Mouse (Mus musculus) CH12.LX (cell line): ENCODE results near the gene Tcf7l1. TPM values are rescaled to one million over a fixed set of nuclear protein-coding genes. Genes with fewer than 3 reads are reported as not detected.

Experiments
- DNase-seq: peaks from one replicate; pipeline ENCODE4 v3.0.0-alpha.2; 2013; ENCODE audit errors: extremely low read depth
- H3K27ac ChIP-seq: 2 replicates; pipeline ENCODE4 v1.5.1; 2012; ENCODE audit warnings: low read depth, mild to moderate bottlenecking, control low read depth, moderate library complexity; ENCODE audit not compliant: insufficient read depth
- H3K27me3 ChIP-seq: replicated peaks from 2 replicates; pipeline ENCODE3; 2012; ENCODE audit warnings: inconsistent platforms
- H3K36me3 ChIP-seq, 2 experiments: replicated peaks in 1 of 2; 2 replicates each; pipeline versions ENCODE3 to v1.6.1; 2012; ENCODE audit warnings: inconsistent platforms in 1 of 2, low read length in 1 of 2, mild to moderate bottlenecking in 1 of 2, mixed read lengths in 1 of 2, moderate library complexity in 1 of 2; ENCODE audit not compliant: control insufficient read depth in 1 of 2, insufficient read depth in 1 of 2
- H3K4me1 ChIP-seq, 2 experiments: 2 replicates each; pipeline ENCODE4 v1.6.1; 2012; ENCODE audit warnings: inconsistent platforms in 1 of 2, moderate library complexity in 1 of 2; ENCODE audit not compliant: insufficient read depth in 2 of 2, control insufficient read depth in 1 of 2
- H3K4me2 ChIP-seq: 2 replicates; pipeline ENCODE4 v1.6.1; 2012; ENCODE audit warnings: low read depth, mild to moderate bottlenecking, control low read depth; ENCODE audit not compliant: poor library complexity, insufficient read depth, severe bottlenecking
- H3K4me3 ChIP-seq, 3 experiments: fragments of 150-350 bp in 1 of 3; sonication (generic) in 1 of 3; replicated peaks in 1 of 3; 2 replicates each; pipeline versions ENCODE3 to v1.5.1; 2011 to 2012; ENCODE audit warnings: low read depth in 2 of 3, low read length in 2 of 3, mild to moderate bottlenecking in 2 of 3, moderate library complexity in 2 of 3, control low read depth in 1 of 3, improper control_type of control experiment in 1 of 3, inconsistent platforms in 1 of 3, mixed read lengths in 1 of 3; ENCODE audit not compliant: poor library complexity in 1 of 3
- H3K79me2 ChIP-seq: replicated peaks from 2 replicates; pipeline ENCODE4 v1.6.1; 2012; ENCODE audit warnings: mild to moderate bottlenecking, moderate library complexity; ENCODE audit not compliant: control insufficient read depth, poor library complexity, insufficient read depth, severe bottlenecking; ENCODE audit errors: extremely low read depth
- H3K9ac ChIP-seq: 2 replicates; pipeline ENCODE4 v1.6.1; 2012; ENCODE audit warnings: low read depth, mild to moderate bottlenecking, control low read depth, moderate library complexity; ENCODE audit not compliant: insufficient read depth
- H3K9me3 ChIP-seq: replicated peaks from 2 replicates; pipeline ENCODE3; 2012; ENCODE audit warnings: low read length, inconsistent platforms, mixed read lengths
- CHD1 ChIP-seq: IDR thresholded peaks from 2 replicates; pipeline ENCODE4 v1.6.1; 2012; ENCODE audit warnings: low read depth, low read length, improper control_type of control experiment, inconsistent platforms
- ELF1 ChIP-seq: IDR thresholded peaks from 2 replicates; pipeline ENCODE4 v1.6.1; 2014; ENCODE audit warnings: low read depth, mild to moderate bottlenecking, inconsistent platforms, low read length, improper control_type of control experiment
- EP300 ChIP-seq: IDR thresholded peaks from 2 replicates; pipeline ENCODE4 v1.6.1; 2011; ENCODE audit warnings: low read length, improper control_type of control experiment
- GABPA ChIP-seq: IDR thresholded peaks from 2 replicates; pipeline ENCODE4 v1.6.1; 2012; ENCODE audit warnings: low read depth, low read length, improper control_type of control experiment, inconsistent platforms; ENCODE audit not compliant: insufficient replicate concordance
- IRF4 ChIP-seq: IDR thresholded peaks from 2 replicates; pipeline ENCODE4 v1.6.1; 2014; ENCODE audit warnings: low read depth, mild to moderate bottlenecking, inconsistent platforms, low read length, improper control_type of control experiment
- KAT2A ChIP-seq: IDR thresholded peaks from 2 replicates; pipeline ENCODE4 v1.6.1; 2012; ENCODE audit warnings: low read length, improper control_type of control experiment, inconsistent platforms; ENCODE audit not compliant: insufficient replicate concordance
- MAFK ChIP-seq: IDR thresholded peaks from 2 replicates; pipeline ENCODE4 v1.6.1; 2011; ENCODE audit warnings: low read length, improper control_type of control experiment; ENCODE audit not compliant: insufficient replicate concordance
- MAX ChIP-seq: IDR thresholded peaks from 2 replicates; pipeline ENCODE4 v1.6.1; 2011; ENCODE audit warnings: low read length, improper control_type of control experiment
- MEF2A ChIP-seq: IDR thresholded peaks from 2 replicates; pipeline ENCODE4 v1.6.1; 2014; ENCODE audit warnings: low read depth, mild to moderate bottlenecking, inconsistent platforms, low read length, improper control_type of control experiment, borderline replicate concordance
- MXI1 ChIP-seq: IDR thresholded peaks from 2 replicates; pipeline ENCODE4 v1.6.1; 2011; ENCODE audit warnings: mild to moderate bottlenecking, low read depth, low read length, improper control_type of control experiment
- NELFE ChIP-seq: IDR thresholded peaks from 2 replicates; pipeline ENCODE4 v1.6.1; 2011; ENCODE audit warnings: low read depth, low read length, improper control_type of control experiment
- NRF1 ChIP-seq: IDR thresholded peaks from 2 replicates; pipeline ENCODE4 v1.6.1; 2014; ENCODE audit warnings: low read depth, mild to moderate bottlenecking, inconsistent platforms, low read length, improper control_type of control experiment, moderate library complexity
- PAX5 ChIP-seq: IDR thresholded peaks from 2 replicates; pipeline ENCODE4 v1.6.1; 2012; ENCODE audit warnings: low read length, inconsistent platforms, mixed read lengths
- POLR2AphosphoS2 ChIP-seq: IDR thresholded peaks from 2 replicates; pipeline ENCODE4 v1.6.1; 2011; ENCODE audit warnings: low read depth, low read length, improper control_type of control experiment
- RAD21 ChIP-seq: IDR thresholded peaks from 2 replicates; pipeline ENCODE4 v1.6.1; 2011; ENCODE audit warnings: low read depth, mild to moderate bottlenecking, low read length, improper control_type of control experiment, moderate library complexity
- SIN3A ChIP-seq: IDR thresholded peaks from 2 replicates; pipeline ENCODE4 v1.6.1; 2012; ENCODE audit warnings: low read length, improper control_type of control experiment, inconsistent platforms
- SMC3 ChIP-seq: IDR thresholded peaks from 2 replicates; pipeline ENCODE4 v1.6.1; 2011; ENCODE audit warnings: low read depth, low read length, improper control_type of control experiment
- TBP ChIP-seq: conservative IDR thresholded peaks from 2 replicates; pipeline ENCODE4 v1.6.1; 2011; ENCODE audit warnings: low read depth, low read length, improper control_type of control experiment
- TCF12 ChIP-seq: IDR thresholded peaks from 2 replicates; pipeline ENCODE4 v1.6.1; 2014; ENCODE audit warnings: low read depth, mild to moderate bottlenecking, inconsistent platforms, low read length, improper control_type of control experiment
- UBTF ChIP-seq: IDR thresholded peaks from 2 replicates; pipeline ENCODE4 v1.6.1; 2012; ENCODE audit warnings: low read depth, mild to moderate bottlenecking, inconsistent platforms, low read length, improper control_type of control experiment, moderate library complexity
- USF2 ChIP-seq: conservative IDR thresholded peaks from 2 replicates; pipeline ENCODE4 v1.6.1; 2011; ENCODE audit warnings: low read depth, low read length, improper control_type of control experiment
- ZC3H11A ChIP-seq: IDR thresholded peaks from 2 replicates; pipeline ENCODE4 v1.6.1; 2012; ENCODE audit warnings: low read depth, mild to moderate bottlenecking, inconsistent platforms, low read length, improper control_type of control experiment
- ZMIZ1 ChIP-seq: IDR thresholded peaks from 2 replicates; pipeline ENCODE4 v1.6.1; 2012; ENCODE audit warnings: low read depth, mild to moderate bottlenecking, inconsistent platforms, low read length, improper control_type of control experiment
- dilution Hi-C: fragments of 300-500 bp; cut with MboI; formaldehyde crosslinking; loops from 2 replicates; pipeline ENCODE4 v1.14.3; 2020; ENCODE audit warnings: low sequenced_read_pairs; ENCODE audit not compliant: extremely low pct_unique_long_range_greater_than_20kb, extremely low pct_ligation_motif_present
- in situ Hi-C: fragments of 300-500 bp; cut with MboI; formaldehyde crosslinking; loops from 3 replicates; pipeline ENCODE4 v1.14.3; 2019; ENCODE audit warnings: low sequenced_read_pairs, low pct_ligation_motif_present, low pct_unique_long_range_greater_than_20kb, mixed read lengths
- polyA plus RNA-seq: library from polyadenylated mRNA; unstranded; fragments of >175 nt; gene quantifications from 2 replicates; pipeline ENCODE4 v1.2.1, GENCODE M21; 2012; ENCODE audit warnings: low read depth; ENCODE audit not compliant: insufficient read length
- total RNA-seq, 2 experiments: library from RNA; depleted of rRNA; stranded (reverse); fragments of 300-350 nt in 1 of 2; fragments of >200 nt in 1 of 2; gene quantifications; 2 replicates each; pipeline ENCODE4 v1.2.3; 2012 to 2014

Tcf7l1 gene
- total and polyA plus RNA-seq, 3 experiments, result 0.13 to 9.9 (median 0.47) TPM

DNA sequence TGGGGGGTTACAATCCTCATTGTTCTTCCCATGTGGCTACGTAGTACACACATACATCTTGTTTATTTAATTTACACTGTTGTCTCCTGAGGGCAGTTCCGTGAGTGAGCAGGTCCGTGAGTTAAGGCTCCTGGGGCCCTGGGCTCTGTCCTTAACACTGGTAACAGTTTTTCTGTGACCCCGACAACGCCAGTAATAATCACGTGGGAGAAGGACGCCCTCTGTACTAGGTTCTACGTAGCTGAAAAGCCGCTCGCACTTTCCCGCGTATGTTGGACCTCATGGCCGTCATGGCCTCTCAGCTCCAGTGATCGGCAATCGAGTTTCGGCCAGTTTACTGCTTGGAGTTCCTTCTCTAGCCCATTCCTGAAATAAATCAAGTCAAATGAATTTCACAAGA, 6.4 kb upstream of the Tcf7l1 start:
- Histone ChIP-seq H3K79me2 (no peaks in the 10 kb centered on the region), H3K4me3 (no peak overlapping the region), H3K9me3 (no peaks in the 10 kb centered on the region), H3K36me3 (no peaks in the 10 kb centered on the region), H3K27me3 (no peaks in the 10 kb centered on the region), H3K27ac (no peak overlapping the region), H3K4me2 (no peak overlapping the region), H3K9ac (no peak overlapping the region), H3K4me1 (no peaks in the 10 kb centered on the region)
- no peak for DNase-seq
- in situ Hi-C loops, result no loop called here
- dilution Hi-C loops, result no loop called here
- TF ChIP-seq POLR2AphosphoS2 (no peak), TBP (no peak), CHD1 (no peak), NRF1 (no peak), SMC3 (no peak)

DNA sequence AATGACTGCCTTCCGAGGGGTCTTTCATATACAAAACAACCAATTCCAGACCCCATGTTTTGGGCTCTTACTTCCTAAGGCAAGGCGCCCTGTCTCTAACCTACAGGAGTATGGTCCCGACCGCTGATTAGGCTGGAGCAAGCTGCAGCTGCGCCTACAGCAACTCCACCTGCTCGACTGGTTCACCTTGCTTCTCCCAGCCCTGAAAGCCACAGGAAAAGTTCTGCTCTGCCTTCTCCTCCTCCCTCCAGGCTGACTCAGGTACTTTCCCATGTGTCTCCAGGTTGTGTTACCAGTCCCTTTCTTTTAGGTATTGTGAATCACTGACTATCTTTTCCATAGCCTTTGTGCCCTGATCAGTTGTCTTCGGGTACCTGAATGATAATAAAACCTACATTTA, 5.8 kb upstream of the Tcf7l1 start:
- H3K79me2 ChIP-seq, result no peaks in the 10 kb centered on the region
- dilution Hi-C loops (no loop called here), in situ Hi-C loops (no loop called here)
- no peaks in the 10 kb centered on the region for H3K36me3 ChIP-seq
- H3K27ac ChIP-seq, result no peak overlapping the region
- DNase-seq, result no peak
- H3K9me3 ChIP-seq, result no peaks in the 10 kb centered on the region
- H3K4me3 ChIP-seq, result no peak overlapping the region
- H3K4me1 ChIP-seq, result no peaks in the 10 kb centered on the region
- no peak overlapping the region for H3K9ac ChIP-seq
- TF ChIP-seq UBTF (no peak), SIN3A (no peak), TCF12 (no peak), IRF4 (no peak), SMC3 (no peak), KAT2A (no peak), GABPA (no peak), MEF2A (no peak), ZC3H11A (no peak), USF2 (no peak), MAX (no peak)
- H3K27me3 ChIP-seq, result no peaks in the 10 kb centered on the region
- no peak overlapping the region for H3K4me2 ChIP-seq

DNA sequence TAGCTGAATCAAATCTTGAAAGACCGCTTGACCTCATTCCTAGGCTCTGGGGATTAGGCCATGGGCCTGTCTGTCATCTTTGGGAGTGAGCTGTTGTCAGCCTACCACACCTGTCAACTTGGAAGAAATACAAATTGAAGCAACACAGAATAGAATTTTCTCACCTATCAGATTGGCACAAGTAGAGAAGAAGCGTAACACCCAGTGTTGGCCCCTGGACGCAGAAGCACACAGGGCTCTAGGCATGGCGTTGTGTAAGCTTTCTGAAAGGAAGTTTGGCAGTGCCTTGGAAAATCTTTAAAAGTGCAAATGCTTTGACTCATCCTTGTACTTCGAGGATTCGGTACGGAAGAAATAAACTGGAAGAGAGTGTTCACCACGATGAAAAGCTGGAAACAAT, 3.6 kb upstream of the Tcf7l1 start:
- no peaks in the 10 kb centered on the region for H3K27me3 ChIP-seq
- H3K9me3 ChIP-seq, result peaks cover 19% of the 10 kb centered on the region
- no peak overlapping the region for H3K4me2 ChIP-seq
- TF ChIP-seq EP300, result no peak
- no peak for TF ChIP-seq PAX5
- TF ChIP-seq MAFK, result no peak
- no peak for TF ChIP-seq NELFE
- TF ChIP-seq MAX, result no peak
- no peak for TF ChIP-seq ZMIZ1
- no peak for TF ChIP-seq RAD21
- TF ChIP-seq TCF12, result no peak
- no peak for TF ChIP-seq MXI1
- TF ChIP-seq NRF1, result no peak
- no peak for TF ChIP-seq ELF1
- no peaks in the 10 kb centered on the region for H3K36me3 ChIP-seq
- no peak overlapping the region for H3K27ac ChIP-seq
- H3K4me3 ChIP-seq, result no peak overlapping the region
- no peak overlapping the region for H3K9ac ChIP-seq
- dilution Hi-C loops (no loop called here), in situ Hi-C loops (no loop called here)
- DNase-seq, result no peak
- no peaks in the 10 kb centered on the region for H3K79me2 ChIP-seq
- H3K4me1 ChIP-seq, result no peaks in the 10 kb centered on the region
